Mouse (Mus musculus) lung, embryonic 15.5 days (tissue): Measurements from ENCODE around the gene Zswim7. TPM values are rescaled to one million over a fixed set of nuclear protein-coding genes. Genes with fewer than 3 reads are reported as not detected.

ENCODE experiments used
- ATAC-seq: fragments of 200-750 bp; cut with Nextera tagmentation; 2 replicates; pipeline ENCODE4 v1.8.0; 2017; ENCODE audit warnings: moderate number of reproducible peaks, borderline replicate concordance; ENCODE audit not compliant: low FRiP score, low TSS enrichment; ENCODE audit errors: extremely low read depth
- H3K27ac ChIP-seq: fragments of 300-500 bp; sonication (generic); 2 replicates; pipeline ENCODE4 v1.5.1; 2015; ENCODE audit warnings: moderate library complexity, mild to moderate bottlenecking, inconsistent platforms
- H3K27me3 ChIP-seq: fragments of 300-500 bp; sonication (generic); 2 replicates; pipeline ENCODE4 v1.6.1; 2015; ENCODE audit warnings: inconsistent platforms
- H3K36me3 ChIP-seq: fragments of 300-500 bp; sonication (generic); 2 replicates; pipeline ENCODE4 v1.6.1; 2015; ENCODE audit warnings: inconsistent platforms
- H3K4me1 ChIP-seq: fragments of 300-500 bp; sonication (generic); 2 replicates; pipeline ENCODE4 v1.6.1; 2015; ENCODE audit warnings: inconsistent platforms
- H3K4me2 ChIP-seq: fragments of 300-500 bp; sonication (generic); 2 replicates; pipeline ENCODE4 v1.6.1; 2015; ENCODE audit warnings: inconsistent platforms, mild to moderate bottlenecking, moderate library complexity
- H3K4me3 ChIP-seq: fragments of 300-500 bp; sonication (generic); 2 replicates; pipeline ENCODE4 v1.5.1; 2015; ENCODE audit warnings: mild to moderate bottlenecking, inconsistent platforms
- H3K9ac ChIP-seq: fragments of 300-500 bp; sonication (generic); 2 replicates; pipeline ENCODE4 v1.6.1; 2015; ENCODE audit warnings: inconsistent platforms
- H3K9me3 ChIP-seq: fragments of 300-500 bp; sonication (generic); 2 replicates; pipeline ENCODE4 v1.6.1; 2016; ENCODE audit warnings: inconsistent platforms
- WGBS: fragments of 180-500 bp; shearing (Covaris S2); methylation state at CpG from one replicate; pipeline ENCODE4 v1.1.7; 2015; 5-methylcytosine and 5-hydroxymethylcytosine counted together
- polyA plus RNA-seq: library from polyadenylated mRNA; unstranded; fragments of >200 nt; fragmentation: Nextera tagmentation; extraction: Ambion mirVana; gene quantifications from 2 replicates; pipeline ENCODE4 v1.2.1, GENCODE M21; 2015

Zswim7 gene
- polyA plus RNA-seq, 1 experiment from 2014 or later: 16.2 TPM

DNA sequence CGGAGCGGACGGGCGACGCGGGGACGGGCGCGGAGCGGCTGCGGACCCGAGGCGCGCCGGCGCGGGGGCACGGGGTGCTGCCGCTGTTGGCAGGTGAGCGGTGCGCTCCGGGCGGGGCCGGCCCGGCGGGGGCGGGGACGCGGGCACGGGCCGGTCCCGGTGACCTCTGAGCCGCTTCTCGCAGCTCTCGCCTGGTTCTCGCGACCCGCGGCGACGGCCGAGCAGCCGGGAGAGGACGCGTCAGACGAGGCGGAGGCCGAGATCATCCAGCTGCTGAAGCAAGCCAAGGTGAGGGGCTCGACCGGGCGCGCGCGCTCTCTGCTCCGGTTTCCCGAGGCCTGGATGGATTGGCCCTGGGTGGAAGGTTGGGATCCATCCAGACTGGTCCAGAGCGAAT, 424 bp upstream of the Zswim7 start:
- H3K9ac ChIP-seq: peak overlapping the region; percentile 72
- WGBS: under 1% methylated on average over 56 of the region's 57 CpGs

DNA sequence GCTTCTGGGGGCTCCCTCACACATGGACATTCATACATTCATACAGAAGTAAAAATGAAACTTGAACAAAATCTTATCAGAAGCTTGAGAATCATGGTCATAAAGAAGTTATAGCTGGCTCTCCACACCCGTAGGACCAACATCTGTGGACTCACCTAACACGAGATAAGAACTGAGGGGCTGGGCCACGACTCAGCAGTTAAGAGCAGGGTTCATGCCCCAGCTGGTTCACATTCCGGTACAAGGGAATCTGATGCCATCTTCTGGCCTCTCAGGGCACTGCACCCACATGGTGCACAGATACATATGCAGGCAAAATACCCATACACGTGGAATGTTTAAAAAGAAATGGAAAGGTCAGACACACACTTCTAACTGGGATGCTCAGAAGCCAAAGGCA, 3.1 kb downstream of the Zswim7 start:
- ATAC-seq: no peak
- Histone ChIP-seq H3K4me3 (no peak overlapping the region), H3K9ac (no peak overlapping the region), H3K36me3 (no peaks in the 10 kb centered on the region), H3K4me1 (peaks cover 4% of the 10 kb centered on the region), H3K4me2 (no peak overlapping the region), H3K27me3 (no peaks in the 10 kb centered on the region), H3K27ac (no peak overlapping the region), H3K9me3 (no peaks in the 10 kb centered on the region)
- 8% methylated on average over 5 of the region's 5 CpGs for WGBS

More for the DNA sequence above, 424 bp upstream of the Zswim7 start:
- no peaks in the 10 kb centered on the region for H3K9me3 ChIP-seq
- peak; percentile 77; the same call in 1 of the 2 replicates for ATAC-seq
- H3K4me2 ChIP-seq: peak overlapping the region; percentile 72
- H3K36me3 ChIP-seq: peaks cover 16% of the 10 kb centered on the region
- H3K27me3 ChIP-seq: no peaks in the 10 kb centered on the region
- peak overlapping the region; percentile 88 for H3K4me3 ChIP-seq
- H3K27ac ChIP-seq: peak overlapping the region; percentile 93
- peaks cover 4% of the 10 kb centered on the region for H3K4me1 ChIP-seq

DNA sequence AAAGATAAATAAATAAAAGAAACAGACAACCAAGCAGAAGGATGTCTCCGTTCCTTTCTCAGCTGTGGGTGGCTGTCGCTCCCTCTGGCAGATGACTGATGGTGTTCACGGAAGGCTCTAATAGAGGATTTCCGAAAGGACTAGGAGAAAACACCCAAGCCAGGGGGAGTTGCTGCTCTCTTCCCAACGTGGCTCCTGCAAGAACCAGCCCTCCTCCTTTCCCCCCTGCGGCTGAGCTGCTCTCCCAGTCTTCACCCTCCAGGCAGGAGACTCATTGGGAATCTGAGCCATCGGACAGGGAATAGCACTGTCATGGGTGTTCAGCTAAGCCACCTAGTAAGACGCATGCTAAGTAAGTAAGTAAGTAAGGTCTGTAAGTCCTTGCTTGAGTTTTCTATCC, 4.1 kb downstream of the Zswim7 start:
- WGBS: 27% methylated on average over 8 of the region's 8 CpGs
- no peaks in the 10 kb centered on the region for H3K9me3 ChIP-seq
- H3K9ac ChIP-seq: no peak overlapping the region

GRCm38 (mm10) chr11:62270851-62271250, 10.3 kb downstream of the Zswim7 start:
- no peak for ATAC-seq
- Histone ChIP-seq H3K27ac (no peak overlapping the region), H3K36me3 (no peaks in the 10 kb centered on the region), H3K4me1 (no peaks in the 10 kb centered on the region), H3K4me3 (no peak overlapping the region), H3K9me3 (no peaks in the 10 kb centered on the region), H3K27me3 (no peaks in the 10 kb centered on the region), H3K9ac (no peak overlapping the region), H3K4me2 (no peak overlapping the region)
- 35% methylated on average over 5 of the region's 5 CpGs for WGBS

More for the DNA sequence above, 4.1 kb downstream of the Zswim7 start:
- Histone ChIP-seq H3K4me3 (no peak overlapping the region), H3K4me2 (no peak overlapping the region), H3K36me3 (no peaks in the 10 kb centered on the region), H3K27me3 (no peaks in the 10 kb centered on the region), H3K4me1 (peaks cover 3% of the 10 kb centered on the region; the same call in 1 of the 2 replicates), H3K27ac (no peak overlapping the region)
- no peak for ATAC-seq

DNA sequence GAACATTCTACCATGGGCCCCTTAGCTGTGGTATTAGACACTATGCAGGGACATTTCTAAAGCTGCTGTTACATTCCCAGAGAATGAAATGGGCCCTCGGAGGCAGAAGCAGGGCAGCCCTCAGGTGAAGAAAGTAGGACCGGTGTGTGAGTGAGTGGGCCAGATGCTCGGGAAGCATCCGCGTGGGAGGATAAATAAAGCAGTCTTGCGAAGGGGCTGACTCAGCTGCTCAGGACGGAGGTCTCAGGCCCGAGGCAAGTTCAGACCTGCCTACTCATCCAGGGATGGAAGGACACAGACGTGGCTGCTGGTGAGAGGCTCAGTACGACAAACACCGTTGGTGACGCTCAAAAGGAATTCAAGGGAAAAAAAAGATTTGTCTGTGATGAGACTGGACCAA, 12.1 kb downstream of the Zswim7 start:
- no peaks in the 10 kb centered on the region for H3K9me3 ChIP-seq
- 63% methylated on average over 12 of the region's 12 CpGs for WGBS
- no peak overlapping the region for H3K9ac ChIP-seq
- no peak overlapping the region for H3K4me2 ChIP-seq
- H3K36me3 ChIP-seq: no peaks in the 10 kb centered on the region
- ATAC-seq: no peak
- H3K27me3 ChIP-seq: no peaks in the 10 kb centered on the region
- H3K4me3 ChIP-seq: no peak overlapping the region
- peaks cover under 1% of the 10 kb centered on the region; the same call in 1 of the 2 replicates for H3K4me1 ChIP-seq
- no peak overlapping the region for H3K27ac ChIP-seq

- Histone ChIP-seq H3K4me2 (no peak overlapping the region), H3K36me3 (no peaks in the 10 kb centered on the region), H3K4me1 (peaks cover 8% of the 10 kb centered on the region; the same call in 1 of the 2 replicates), H3K27ac (no peak overlapping the region), H3K4me3 (no peak overlapping the region), H3K27me3 (no peaks in the 10 kb centered on the region), H3K9me3 (no peaks in the 10 kb centered on the region), H3K9ac (no peak overlapping the region)
- ATAC-seq: no peak
- WGBS: 55% methylated on average over 8 of the region's 8 CpGs
Observed at GRCm38 (mm10) chr11:62268381-62268780, 12.8 kb downstream of the Zswim7 start.

DNA sequence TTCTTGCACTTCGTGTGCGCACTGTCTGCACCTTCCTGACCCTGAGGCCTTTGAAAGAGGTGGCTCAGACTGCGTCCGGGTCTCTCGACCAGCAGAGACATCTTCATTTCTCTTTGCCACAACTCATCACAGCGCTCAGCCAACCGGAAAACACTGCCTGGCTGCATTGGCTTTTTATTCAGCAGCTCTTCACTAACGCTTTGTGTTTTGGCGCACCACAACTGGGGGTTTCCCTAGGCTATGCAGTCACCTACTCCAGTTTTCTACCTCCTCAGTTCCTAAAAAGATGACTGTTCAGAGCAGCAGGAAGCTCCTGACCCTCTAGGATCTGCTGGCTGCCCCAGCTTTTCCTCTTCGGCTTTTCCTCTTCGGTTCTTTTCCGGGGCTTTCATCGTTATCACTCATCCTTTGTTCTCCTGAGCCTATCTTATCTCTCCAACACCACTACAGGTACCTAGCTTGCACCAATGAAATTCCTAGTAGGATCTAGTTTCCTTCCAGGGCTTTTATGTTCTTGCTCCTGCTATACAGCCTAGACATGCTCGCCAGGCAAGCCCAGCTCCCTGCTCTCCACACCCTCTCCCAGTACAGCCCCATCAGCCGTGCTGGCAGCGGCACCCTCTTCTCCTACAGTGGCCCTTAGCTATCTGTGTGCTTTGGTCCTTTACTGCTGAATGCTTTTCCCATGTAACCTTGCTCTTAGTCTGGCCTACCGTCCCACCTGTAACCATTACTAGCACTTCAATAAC, 14.5 kb downstream of the Zswim7 start:
- ATAC-seq: no peak
- H3K27ac ChIP-seq: no peak overlapping the region
- H3K9ac ChIP-seq: no peak overlapping the region
- no peak overlapping the region for H3K4me3 ChIP-seq
- peaks cover 5% of the 10 kb centered on the region; the same call in 1 of the 2 replicates for H3K27me3 ChIP-seq
- no peaks in the 10 kb centered on the region for H3K9me3 ChIP-seq
- H3K36me3 ChIP-seq: no peaks in the 10 kb centered on the region
- whole genome bisulfite sequencing: 48% methylated on average over 17 of the region's 17 CpGs
- peaks cover 8% of the 10 kb centered on the region; the same call in 1 of the 2 replicates for H3K4me1 ChIP-seq
- no peak overlapping the region for H3K4me2 ChIP-seq

DNA sequence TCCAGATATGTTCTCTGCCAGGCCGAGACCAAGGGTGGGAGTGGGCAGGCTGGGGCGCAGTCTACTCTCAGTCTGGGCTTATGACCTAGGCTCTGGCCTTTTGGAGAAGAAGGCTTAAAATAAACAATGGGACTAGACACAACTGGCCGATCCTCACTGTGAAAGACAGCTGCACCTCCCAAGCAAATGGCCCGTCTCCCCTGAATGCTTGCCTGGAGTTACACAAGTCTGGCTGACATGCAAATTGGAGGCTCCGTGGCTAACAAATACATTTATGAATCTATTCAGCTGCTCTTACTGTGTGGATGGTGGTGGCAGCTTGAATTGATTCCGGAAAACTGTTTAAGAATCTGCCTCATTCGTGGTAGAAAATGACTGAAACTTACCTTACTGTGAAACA, 15.5 kb downstream of the Zswim7 start:
- Histone ChIP-seq H3K27me3 (peaks cover 5% of the 10 kb centered on the region; the same call in 1 of the 2 replicates), H3K4me2 (no peak overlapping the region), H3K9me3 (no peaks in the 10 kb centered on the region), H3K4me1 (peaks cover 8% of the 10 kb centered on the region; the same call in 1 of the 2 replicates), H3K27ac (no peak overlapping the region), H3K4me3 (no peak overlapping the region), H3K9ac (no peak overlapping the region), H3K36me3 (no peaks in the 10 kb centered on the region)
- 80% methylated on average over 7 of the region's 7 CpGs for WGBS
- no peak for ATAC-seq

DNA sequence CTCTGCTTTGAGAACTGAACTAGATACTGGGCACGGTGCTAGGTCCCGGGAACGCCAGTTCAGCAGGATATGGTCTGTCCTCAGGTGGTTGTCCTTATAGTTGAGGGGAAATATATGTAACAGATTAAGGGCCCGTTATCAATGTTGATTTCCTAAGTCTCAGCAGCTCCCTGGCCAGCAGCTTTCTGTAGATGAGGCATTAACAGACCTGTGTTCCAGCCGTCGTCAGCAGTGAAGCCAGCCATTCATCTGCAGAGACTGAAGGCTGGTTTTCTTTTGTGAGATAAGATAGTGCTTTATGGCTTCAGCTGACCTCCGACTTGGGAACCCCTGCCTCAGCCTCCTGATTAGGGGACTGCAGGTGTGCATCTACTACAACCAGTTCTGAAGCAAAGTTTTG, 17.2 kb downstream of the Zswim7 start:
- Histone ChIP-seq H3K4me2 (no peak overlapping the region), H3K27me3 (peaks cover 5% of the 10 kb centered on the region; the same call in 1 of the 2 replicates), H3K9me3 (no peaks in the 10 kb centered on the region), H3K4me1 (peaks cover 12% of the 10 kb centered on the region; the same call in 1 of the 2 replicates), H3K27ac (no peak overlapping the region), H3K36me3 (no peaks in the 10 kb centered on the region), H3K4me3 (no peak overlapping the region), H3K9ac (no peak overlapping the region)
- ATAC-seq: no peak
- WGBS: 47% methylated on average over 7 of the region's 7 CpGs

DNA sequence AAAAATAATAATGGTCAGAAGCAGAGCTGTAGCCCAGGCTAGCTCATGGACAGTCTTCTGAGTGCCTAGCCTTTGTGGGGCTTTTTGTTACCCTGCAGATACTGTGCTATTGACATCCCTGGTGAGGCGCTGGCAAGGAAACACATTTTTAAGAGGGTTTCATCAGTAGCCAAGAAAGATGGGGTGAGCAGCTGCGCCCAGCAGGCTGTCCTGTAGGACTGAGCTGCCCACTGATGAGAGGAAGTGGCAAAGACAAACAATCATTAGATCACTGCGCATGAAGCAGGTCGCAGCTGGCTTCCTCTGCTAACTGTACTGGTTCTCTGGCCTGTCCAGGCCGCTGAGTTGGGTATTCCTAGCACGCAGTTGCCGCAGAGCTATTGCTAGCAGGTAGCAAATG, 17.6 kb downstream of the Zswim7 start:
- Histone ChIP-seq H3K4me1 (peaks cover 12% of the 10 kb centered on the region; the same call in 1 of the 2 replicates), H3K9ac (no peak overlapping the region), H3K36me3 (no peaks in the 10 kb centered on the region), H3K27me3 (peaks cover 5% of the 10 kb centered on the region; the same call in 1 of the 2 replicates), H3K9me3 (no peaks in the 10 kb centered on the region), H3K4me3 (no peak overlapping the region), H3K4me2 (no peak overlapping the region), H3K27ac (no peak overlapping the region)
- WGBS: 54% methylated on average over 7 of the region's 7 CpGs
- ATAC-seq: no peak

DNA sequence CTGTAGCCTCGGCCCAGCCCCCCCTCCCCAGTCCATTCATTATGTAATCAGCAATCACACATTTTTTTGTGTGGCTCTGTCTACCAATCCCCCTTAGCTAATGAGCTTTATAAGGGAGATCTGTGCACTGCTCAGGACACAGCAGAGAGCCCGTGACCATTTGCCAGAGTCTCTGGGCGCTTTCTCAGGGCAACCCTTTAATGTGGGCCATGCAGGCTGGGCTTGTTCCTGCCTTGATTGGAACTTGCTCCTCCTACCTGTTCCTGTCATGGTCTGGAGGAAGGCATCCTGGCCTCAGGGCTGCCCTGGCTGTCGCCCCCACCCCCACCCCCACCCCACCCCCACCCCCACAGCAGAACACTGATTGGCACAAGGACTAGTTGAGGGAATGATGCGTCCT, 22.0 kb downstream of the Zswim7 start:
- H3K36me3 ChIP-seq: no peaks in the 10 kb centered on the region
- peaks cover 5% of the 10 kb centered on the region; the same call in 1 of the 2 replicates for H3K27me3 ChIP-seq
- no peak overlapping the region for H3K27ac ChIP-seq
- no peak for ATAC-seq
- 44% methylated on average over 5 of the region's 5 CpGs for WGBS
- no peaks in the 10 kb centered on the region for H3K9me3 ChIP-seq
- no peak overlapping the region for H3K9ac ChIP-seq
- no peak overlapping the region for H3K4me3 ChIP-seq
- no peak overlapping the region for H3K4me2 ChIP-seq
- peaks cover 12% of the 10 kb centered on the region; the same call in 1 of the 2 replicates for H3K4me1 ChIP-seq

- Histone ChIP-seq H3K27me3 (peaks cover 25% of the 10 kb centered on the region; the same call in 1 of the 2 replicates), H3K4me2 (no peak overlapping the region), H3K27ac (no peak overlapping the region), H3K9ac (no peak overlapping the region), H3K9me3 (no peaks in the 10 kb centered on the region), H3K4me1 (peaks cover 23% of the 10 kb centered on the region), H3K36me3 (no peaks in the 10 kb centered on the region), H3K4me3 (no peak overlapping the region)
- ATAC-seq: no peak
- 56% methylated on average over 5 of the region's 5 CpGs for WGBS
Observed at GRCm38 (mm10) chr11:62253380-62253779, 27.8 kb downstream of the Zswim7 start.
